Mouse (Mus musculus): ENCODE measurements around the gene Cdc6. TPM values are rescaled to one million over a fixed set of nuclear protein-coding genes. Genes with fewer than 3 reads are reported as not detected.

Cdc6 gene
- total and polyA plus RNA-seq, 3 experiments = 47.4 to 99.3 (median 81.3) TPM

DNA sequence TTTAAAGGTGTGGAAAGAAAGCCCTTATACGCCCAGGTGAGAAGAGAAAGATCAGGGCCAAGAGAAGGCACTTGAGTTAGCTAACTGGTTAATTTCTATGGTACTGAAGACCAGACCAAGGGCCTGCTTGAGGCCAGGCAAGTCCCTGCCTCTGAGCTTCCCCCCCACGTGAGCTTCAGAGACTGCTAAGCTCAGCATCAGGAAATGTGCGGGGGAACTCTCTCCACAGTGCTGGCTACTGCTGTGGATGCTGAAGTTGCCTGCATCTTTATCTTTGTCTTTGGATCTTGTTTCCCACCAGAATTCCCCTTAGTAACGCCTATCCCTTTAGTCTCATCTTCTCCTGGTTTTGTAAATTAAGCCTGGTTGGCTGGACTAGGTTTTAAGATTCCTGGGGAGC is 36.2 kb upstream of the Cdc6 start:
- in situ Hi-C loops (cut with MboI; ENCODE audit: low pct_ligation_motif_present, low pct_unique_long_range_greater_than_20kb, low sequenced_read_pairs) (no loop called here), dilution Hi-C loops (cut with MboI; ENCODE audit: extremely low pct_ligation_motif_present, extremely low pct_unique_long_range_greater_than_20kb, low sequenced_read_pairs) (no loop called here)
- H3K9me3 ChIP-seq (replicated peaks; ENCODE audit: low read length) = no peaks in the 10 kb centered on the region
- peaks cover 14% of the 10 kb centered on the region for H3K79me2 ChIP-seq (replicated peaks; ENCODE audit: control insufficient read depth, extremely low read depth, insufficient read depth, poor library complexity, severe bottlenecking)
- H3K4me2 ChIP-seq (ENCODE audit: insufficient read depth, low read depth, poor library complexity, severe bottlenecking) = no peak overlapping the region
- no peak for DNase-seq (ENCODE audit: extremely low read depth)
- H3K27me3 ChIP-seq (replicated peaks) = no peaks in the 10 kb centered on the region
- no peak overlapping the region for H3K4me3 ChIP-seq (replicated peaks in 1 of 3; ENCODE audit: low read depth in 2 of 3, low read length in 2 of 3, poor library complexity in 1 of 3)
- H3K27ac ChIP-seq (ENCODE audit: insufficient read depth, low read depth) = no peak overlapping the region
- H3K4me1 ChIP-seq (ENCODE audit: control insufficient read depth in 1 of 2, insufficient read depth in 2 of 2) = no peaks in the 10 kb centered on the region
- no peak overlapping the region for H3K9ac ChIP-seq (ENCODE audit: insufficient read depth, low read depth)
- peaks cover 35 to 83% of the 10 kb centered on the region in 2 experiments for H3K36me3 ChIP-seq (replicated peaks in 1 of 2; ENCODE audit: control insufficient read depth in 1 of 2, insufficient read depth in 1 of 2, low read length in 1 of 2)
- TF ChIP-seq TBP (conservative IDR thresholded peaks at IDR 0.05; ENCODE audit: low read depth, low read length) (no peak), SIN3A (IDR thresholded peaks at IDR 0.05; ENCODE audit: low read length) (no peak), MEF2A (IDR thresholded peaks at IDR 0.05; ENCODE audit: borderline replicate concordance, low read depth, low read length) (no peak), RAD21 (IDR thresholded peaks at IDR 0.05; ENCODE audit: low read depth, low read length) (no peak), MAX (IDR thresholded peaks at IDR 0.05; ENCODE audit: low read length) (no peak), TCF12 (IDR thresholded peaks at IDR 0.05; ENCODE audit: low read depth, low read length) (no peak), MAFK (IDR thresholded peaks at IDR 0.05; ENCODE audit: insufficient replicate concordance, low read length) (no peak)

DNA sequence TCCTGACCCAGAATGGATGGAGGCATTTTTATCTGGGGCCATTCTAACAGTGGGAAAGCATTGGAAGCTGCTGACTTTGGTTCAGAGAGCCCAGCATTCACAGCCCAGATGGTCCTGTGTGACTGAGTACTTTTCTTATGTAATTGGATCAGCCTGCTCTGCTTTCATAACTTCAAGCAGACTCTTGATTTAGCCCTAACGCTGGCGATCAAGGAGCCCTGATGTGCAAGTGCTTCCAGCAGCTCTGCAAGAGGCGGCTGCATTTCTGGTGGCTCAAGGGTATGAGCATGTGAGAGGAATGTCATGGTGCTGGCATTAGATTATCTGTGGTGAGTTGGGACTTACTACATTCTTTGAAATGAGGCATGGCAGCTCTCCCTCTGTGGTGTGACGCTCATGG is 35.6 kb upstream of the Cdc6 start:
- TF ChIP-seq GABPA (IDR thresholded peaks at IDR 0.05; ENCODE audit: insufficient replicate concordance, low read depth, low read length) (no peak), RCOR1 (conservative IDR thresholded peaks at IDR 0.05; ENCODE audit: low read depth, low read length) (no peak), MYC (IDR thresholded peaks at IDR 0.05; ENCODE audit: low read depth, low read length) (no peak), KAT2A (IDR thresholded peaks at IDR 0.05; ENCODE audit: insufficient replicate concordance, low read length) (no peak), USF1 (IDR thresholded peaks at IDR 0.05; ENCODE audit: low read depth, low read length) (no peak), MXI1 (IDR thresholded peaks at IDR 0.05; ENCODE audit: low read depth, low read length) (no peak), RAD21 (IDR thresholded peaks at IDR 0.05; ENCODE audit: low read depth, low read length) (no peak), NELFE (IDR thresholded peaks at IDR 0.05; ENCODE audit: low read depth, low read length) (no peak)
- Histone ChIP-seq H3K4me3 (replicated peaks in 1 of 3; ENCODE audit: low read depth in 2 of 3, low read length in 2 of 3, poor library complexity in 1 of 3) (no peak overlapping the region), H3K27me3 (replicated peaks) (no peaks in the 10 kb centered on the region), H3K9ac (ENCODE audit: insufficient read depth, low read depth) (no peak overlapping the region), H3K4me1 (ENCODE audit: control insufficient read depth in 1 of 2, insufficient read depth in 2 of 2) (no peaks in the 10 kb centered on the region), H3K36me3 (replicated peaks in 1 of 2; ENCODE audit: control insufficient read depth in 1 of 2, insufficient read depth in 1 of 2, low read length in 1 of 2) (peaks cover 31 to 83% of the 10 kb centered on the region in 2 experiments), H3K9me3 (replicated peaks; ENCODE audit: low read length) (no peaks in the 10 kb centered on the region), H3K4me2 (ENCODE audit: insufficient read depth, low read depth, poor library complexity, severe bottlenecking) (no peak overlapping the region), H3K27ac (ENCODE audit: insufficient read depth, low read depth) (no peak overlapping the region), H3K79me2 (replicated peaks; ENCODE audit: control insufficient read depth, extremely low read depth, insufficient read depth, poor library complexity, severe bottlenecking) (peaks cover 17% of the 10 kb centered on the region)
- in situ Hi-C loops (cut with MboI; ENCODE audit: low pct_ligation_motif_present, low pct_unique_long_range_greater_than_20kb, low sequenced_read_pairs) = no loop called here
- no peak for DNase-seq (ENCODE audit: extremely low read depth)
- dilution Hi-C loops (cut with MboI; ENCODE audit: extremely low pct_ligation_motif_present, extremely low pct_unique_long_range_greater_than_20kb, low sequenced_read_pairs) = no loop called here

DNA sequence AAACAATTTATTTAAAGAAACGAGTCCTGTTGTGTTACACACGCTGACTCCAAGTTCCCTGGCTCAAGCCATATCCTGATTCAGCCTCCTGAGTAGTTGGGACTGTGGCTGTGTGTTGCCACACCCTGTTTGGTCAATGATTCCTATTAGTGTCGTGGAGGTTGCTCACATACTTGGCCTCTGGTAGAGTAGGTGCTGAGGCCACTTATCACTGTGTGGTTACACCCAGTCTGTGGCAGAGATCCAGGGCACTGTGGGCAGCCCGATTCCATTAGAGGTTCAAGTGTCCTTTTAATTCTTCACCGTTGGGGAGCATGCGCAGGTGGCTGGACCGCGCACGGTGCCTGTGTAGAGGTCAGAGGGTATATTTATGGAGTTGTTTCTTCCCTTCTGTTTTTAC is 33.7 kb upstream of the Cdc6 start:
- H3K9ac ChIP-seq (ENCODE audit: insufficient read depth, low read depth) = no peak overlapping the region
- in situ Hi-C loops (cut with MboI; ENCODE audit: low pct_ligation_motif_present, low pct_unique_long_range_greater_than_20kb, low sequenced_read_pairs) (no loop called here), dilution Hi-C loops (cut with MboI; ENCODE audit: extremely low pct_ligation_motif_present, extremely low pct_unique_long_range_greater_than_20kb, low sequenced_read_pairs) (no loop called here)
- H3K27me3 ChIP-seq (replicated peaks) = no peaks in the 10 kb centered on the region
- H3K4me3 ChIP-seq (replicated peaks in 1 of 3; ENCODE audit: low read depth in 2 of 3, low read length in 2 of 3, poor library complexity in 1 of 3) = no peak overlapping the region
- TF ChIP-seq JUND (conservative IDR thresholded peaks at IDR 0.05; ENCODE audit: low read depth, low read length) = no peak
- TF ChIP-seq SMC3 (IDR thresholded peaks at IDR 0.05; ENCODE audit: low read depth, low read length) = no peak
- no peak for TF ChIP-seq MXI1 (IDR thresholded peaks at IDR 0.05; ENCODE audit: low read depth, low read length)
- TF ChIP-seq RAD21 (IDR thresholded peaks at IDR 0.05; ENCODE audit: low read depth, low read length) = no peak
- TF ChIP-seq MAZ (IDR thresholded peaks at IDR 0.05; ENCODE audit: low read depth, low read length) = no peak
- TF ChIP-seq E2F4 (IDR thresholded peaks at IDR 0.05; ENCODE audit: insufficient replicate concordance, low read depth, low read length) = no peak
- no peak for TF ChIP-seq IRF4 (IDR thresholded peaks at IDR 0.05; ENCODE audit: low read depth, low read length)
- no peak overlapping the region for H3K4me2 ChIP-seq (ENCODE audit: insufficient read depth, low read depth, poor library complexity, severe bottlenecking)
- no peaks in the 10 kb centered on the region for H3K9me3 ChIP-seq (replicated peaks; ENCODE audit: low read length)
- no peak for DNase-seq (ENCODE audit: extremely low read depth)
- H3K79me2 ChIP-seq (replicated peaks; ENCODE audit: control insufficient read depth, extremely low read depth, insufficient read depth, poor library complexity, severe bottlenecking) = peaks cover 20% of the 10 kb centered on the region
- peaks cover 22 to 75% of the 10 kb centered on the region in 2 experiments for H3K36me3 ChIP-seq (replicated peaks in 1 of 2; ENCODE audit: control insufficient read depth in 1 of 2, insufficient read depth in 1 of 2, low read length in 1 of 2)
- H3K4me1 ChIP-seq (ENCODE audit: control insufficient read depth in 1 of 2, insufficient read depth in 2 of 2) = no peaks in the 10 kb centered on the region
- H3K27ac ChIP-seq (ENCODE audit: insufficient read depth, low read depth) = no peak overlapping the region
